Mouse (Mus musculus): ENCODE measurements around the gene Gdf10.

Gene Gdf10

GRCm38 (mm10) chr14:33923168-33924070, at the start of gene Gdf10:
Gene Gdf10 (plus strand): TSS chr14:33923587.
- no peak for ATAC-seq (ENCODE audit: insufficient number of reproducible peaks, low FRiP score, low TSS enrichment)

GRCm38 (mm10) chr14:33878826-33879225, 44.6 kb upstream of the Gdf10 start:
- no peak for ATAC-seq (ENCODE audit: insufficient number of reproducible peaks, low FRiP score, low TSS enrichment)

GRCm38 (mm10) chr14:33880236-33880635, 43.2 kb upstream of the Gdf10 start:
- ATAC-seq (ENCODE audit: insufficient number of reproducible peaks, low FRiP score, low TSS enrichment) = no peak

GRCm38 (mm10) chr14:33881471-33881870, 41.9 kb upstream of the Gdf10 start:
- ATAC-seq (ENCODE audit: insufficient number of reproducible peaks, low FRiP score, low TSS enrichment) = no peak

GRCm38 (mm10) chr14:33883046-33883445, 40.3 kb upstream of the Gdf10 start:
- ATAC-seq (ENCODE audit: insufficient number of reproducible peaks, low FRiP score, low TSS enrichment) = no peak

- no peak for ATAC-seq (ENCODE audit: insufficient number of reproducible peaks, low FRiP score, low TSS enrichment)
These were observed 37.9 kb upstream of the Gdf10 start for GRCm38 (mm10) chr14:33885466-33885865.

- peak; percentile 10; the same call in 1 of the 2 replicates for ATAC-seq (ENCODE audit: insufficient number of reproducible peaks, low FRiP score, low TSS enrichment)
These were observed 34.9 kb upstream of the Gdf10 start for GRCm38 (mm10) chr14:33888387-33889035.

GRCm38 (mm10) chr14:33889971-33890370, 33.4 kb upstream of the Gdf10 start:
- no peak for ATAC-seq (ENCODE audit: insufficient number of reproducible peaks, low FRiP score, low TSS enrichment)

- no peak for ATAC-seq (ENCODE audit: insufficient number of reproducible peaks, low FRiP score, low TSS enrichment)
These were observed 31.9 kb upstream of the Gdf10 start for GRCm38 (mm10) chr14:33891507-33891906.

GRCm38 (mm10) chr14:33895777-33896176, 27.6 kb upstream of the Gdf10 start:
- ATAC-seq (ENCODE audit: insufficient number of reproducible peaks, low FRiP score, low TSS enrichment) = no peak

- no peak for ATAC-seq (ENCODE audit: insufficient number of reproducible peaks, low FRiP score, low TSS enrichment)
These were observed 26.6 kb upstream of the Gdf10 start for GRCm38 (mm10) chr14:33896628-33897300.

- no peak for ATAC-seq (ENCODE audit: insufficient number of reproducible peaks, low FRiP score, low TSS enrichment)
These were observed 20.6 kb upstream of the Gdf10 start for GRCm38 (mm10) chr14:33902783-33903182.

GRCm38 (mm10) chr14:33903199-33903598, 20.2 kb upstream of the Gdf10 start:
- ATAC-seq (ENCODE audit: insufficient number of reproducible peaks, low FRiP score, low TSS enrichment) = no peak

GRCm38 (mm10) chr14:33904851-33905250, 18.5 kb upstream of the Gdf10 start:
- no peak for ATAC-seq (ENCODE audit: insufficient number of reproducible peaks, low FRiP score, low TSS enrichment)

GRCm38 (mm10) chr14:33913727-33914126, 9.7 kb upstream of the Gdf10 start:
- ATAC-seq (ENCODE audit: insufficient number of reproducible peaks, low FRiP score, low TSS enrichment) = no peak

- no peak for ATAC-seq (ENCODE audit: insufficient number of reproducible peaks, low FRiP score, low TSS enrichment)
These were observed 9.2 kb upstream of the Gdf10 start for GRCm38 (mm10) chr14:33914206-33914605.

GRCm38 (mm10) chr14:33920727-33921559, 2.4 kb upstream of the Gdf10 start:
- no peak for ATAC-seq (ENCODE audit: insufficient number of reproducible peaks, low FRiP score, low TSS enrichment)

- no peak for ATAC-seq (ENCODE audit: insufficient number of reproducible peaks, low FRiP score, low TSS enrichment)
These were observed 618 bp upstream of the Gdf10 start for GRCm38 (mm10) chr14:33922771-33923167.

GRCm38 (mm10) chr14:33931853-33932252, 8.5 kb downstream of the Gdf10 start:
- no peak for ATAC-seq (ENCODE audit: insufficient number of reproducible peaks, low FRiP score, low TSS enrichment)
